Mouse (Mus musculus) ES-E14 (cell line): Measurements from ENCODE around the gene Pak3.

Experiments used
- ZC3H11A ChIP-seq: IDR thresholded peaks from 2 replicates; pipeline ENCODE4 v1.6.1; 2012; ENCODE audit warnings: low read depth, mild to moderate bottlenecking, inconsistent platforms, low read length, borderline replicate concordance
- ZNF384 ChIP-seq: IDR thresholded peaks from 2 replicates; pipeline ENCODE4 v1.6.1; 2012; ENCODE audit warnings: low read depth, low read length, inconsistent platforms

- TF ChIP-seq ZC3H11A = no peak
- no peak for TF ChIP-seq ZNF384
Measured at GRCm38 (mm10) chrX:143532331-143532730, 13.9 kb downstream of the Pak3 start.
